ENCODE assay signal across 9 mouse cellular contexts in the genomic region with DNA sequence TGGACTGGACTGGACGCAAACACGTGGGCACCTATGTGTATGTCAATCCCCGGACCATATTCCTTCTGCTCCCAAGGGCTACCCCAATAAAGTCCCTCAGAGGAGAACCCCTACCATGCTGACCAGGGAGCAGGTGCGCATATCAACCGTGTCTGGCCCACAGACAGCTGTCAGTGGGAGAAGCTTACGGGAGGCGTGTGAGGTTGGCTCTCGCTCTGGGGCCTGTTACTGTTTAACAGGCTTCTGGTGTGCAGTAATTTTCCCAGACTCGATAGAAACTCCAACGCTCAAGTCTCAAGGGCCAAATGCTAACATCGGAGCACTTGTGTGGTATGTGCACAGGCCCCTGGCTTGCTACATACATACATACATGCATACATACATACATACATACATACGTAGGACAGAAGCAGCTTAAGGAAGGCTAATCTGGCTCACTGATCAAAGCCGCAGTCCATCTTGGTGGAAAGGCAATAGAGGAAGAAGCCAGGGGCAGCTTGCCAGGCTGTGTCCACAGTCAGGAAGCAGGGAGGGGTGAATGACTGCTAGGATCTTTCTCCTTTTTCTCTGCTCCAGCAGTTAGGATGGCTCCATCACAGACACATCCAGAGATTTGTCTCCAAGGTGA. TPM values are rescaled to one million over a fixed set of nuclear protein-coding genes. Genes with fewer than 3 reads are reported as not detected.
A peak's percentile ranks its signal among the peaks of the same experiment; 100 is the strongest.
DNase-seq lines count a peak whose midpoint lies in the region; ATAC-seq and TF ChIP-seq lines count a peak whose summit lies in the region.
"Had no signal": no experiment of that assay in that cellular context is flagged by ENCODE, and none has a peak within 500 bp of the region (broad histone marks: within the 10 kb centered on the region; RNA-seq: fewer than 3 reads in every experiment).

No protein-coding gene starts in this region.

- peaks cover 27% of the 10 kb centered on the region for H3K4me1 ChIP-seq in kidney, postnatal 0 days (replicated peaks; ENCODE audit: insufficient read depth, low read length)
- peaks cover 97% of the 10 kb centered on the region for H3K4me1 ChIP-seq in megakaryocyte, embryonic 14.5 days
- peaks cover 14% of the 10 kb centered on the region for H3K4me1 ChIP-seq in thymus, adult 2 months (replicated peaks; ENCODE audit: control insufficient read depth, insufficient read depth, low read length)
- H3K4me1 ChIP-seq: embryonic facial prominence, embryonic 12.5 days had no signal

- no peak overlapping the region for H3K9ac ChIP-seq in kidney, postnatal 0 days (ENCODE audit: low read depth, low read length)
- H3K9ac ChIP-seq: embryonic facial prominence, embryonic 12.5 days had no signal

- intact Hi-C loops in gastrocnemius, adult 2 months (cut with DNase I), result no loop called here
- intact Hi-C loops in left cerebral cortex, adult 2 months (cut with DNase I), result no loop called here

- no peaks in the 10 kb centered on the region for H3K27me3 ChIP-seq in kidney, postnatal 0 days (ENCODE audit: insufficient read depth, low read length)
- H3K27me3 ChIP-seq in megakaryocyte, embryonic 14.5 days (replicated peaks), result no peaks in the 10 kb centered on the region
- no peaks in the 10 kb centered on the region for H3K27me3 ChIP-seq in thymus, adult 2 months (ENCODE audit: control insufficient read depth, insufficient read depth, low read length)
- H3K27me3 ChIP-seq: embryonic facial prominence, embryonic 12.5 days had no signal

- 54% methylated on average over 13 of the region's 13 CpGs for WGBS in kidney, postnatal 0 days
- 89% methylated on average over 13 of the region's 13 CpGs for WGBS in thymus, adult 2 months

- H3K36me3 ChIP-seq in kidney, postnatal 0 days (ENCODE audit: insufficient read depth, low read length), result no peaks in the 10 kb centered on the region
- H3K36me3 ChIP-seq in megakaryocyte, embryonic 14.5 days (replicated peaks; ENCODE audit: low read length), result peaks cover 82% of the 10 kb centered on the region
- H3K36me3 ChIP-seq in thymus, adult 2 months (ENCODE audit: control insufficient read depth, insufficient read depth, low read length), result no peaks in the 10 kb centered on the region
- H3K36me3 ChIP-seq: embryonic facial prominence, embryonic 12.5 days had no signal

- no peak overlapping the region for H3K4me3 ChIP-seq in gastrocnemius, adult 2 months
- H3K4me3 ChIP-seq in kidney, postnatal 0 days (replicated peaks; ENCODE audit: low read depth, low read length), result no peak overlapping the region
- H3K4me3 ChIP-seq in megakaryocyte, embryonic 14.5 days (replicated peaks), result peak overlapping the region; percentile 38
- no peak overlapping the region for H3K4me3 ChIP-seq in left cerebral cortex, adult 2 months
- no peak overlapping the region for H3K4me3 ChIP-seq in thymus, adult 2 months (ENCODE audit: control insufficient read depth, insufficient read depth, low read length)
- H3K4me3 ChIP-seq: embryonic facial prominence, embryonic 12.5 days had no signal

- peak overlapping the region; percentile 4; the same call in 1 of the 2 replicates for H3K27ac ChIP-seq in gastrocnemius, adult 2 months
- peak overlapping the region; percentile 64 for H3K27ac ChIP-seq in kidney, postnatal 0 days
- H3K27ac ChIP-seq in left cerebral cortex, adult 2 months, result no peak overlapping the region
- no peak overlapping the region for H3K27ac ChIP-seq in thymus, adult 2 months (ENCODE audit: control insufficient read depth, insufficient read depth, low read length)
- H3K27ac ChIP-seq: embryonic facial prominence, embryonic 12.5 days had no signal

- no peak for TF ChIP-seq POLR2A in thymus, adult 2 months (IDR thresholded peaks at IDR 0.05; ENCODE audit: control insufficient read depth, extremely low read depth, insufficient read depth, low read length, poor library complexity)

- H3K9me3 ChIP-seq in kidney, postnatal 0 days (replicated peaks; ENCODE audit: low read length), result no peaks in the 10 kb centered on the region
- H3K9me3 ChIP-seq in megakaryocyte, embryonic 14.5 days, result no peaks in the 10 kb centered on the region
- H3K9me3 ChIP-seq: embryonic facial prominence, embryonic 12.5 days had no signal

- peak; percentile 74 for DNase-seq in gastrocnemius, adult 2 months
- no peak for DNase-seq in gastrocnemius, postnatal 25 days
- DNase-seq in retina, adult 2 months (ENCODE audit: low read depth, low spot score), result peak; percentile 42
- no peak for DNase-seq in retina, embryonic 14.5 days (ENCODE audit: low spot score)
- DNase-seq in kidney, postnatal 0 days (ENCODE audit: low spot score), result peak; percentile 55
- no peak for DNase-seq in left cerebral cortex, adult 2 months (ENCODE audit: extremely low spot score in 1 of 2, low spot score in 2 of 2)
- no peak for DNase-seq in thymus, adult 2 months

- no peak for ATAC-seq in kidney, postnatal 0 days (replicated peaks; ENCODE audit: low FRiP score, low read depth)

- no peak for TF ChIP-seq CTCF in gastrocnemius, adult 2 months (IDR thresholded peaks at IDR 0.05)
- TF ChIP-seq CTCF in kidney, postnatal 0 days (IDR thresholded peaks at IDR 0.05; ENCODE audit: low read depth), result no peak
- no peak for TF ChIP-seq CTCF in left cerebral cortex, adult 2 months (IDR thresholded peaks at IDR 0.05)
- TF ChIP-seq CTCF in thymus, adult 2 months (IDR thresholded peaks at IDR 0.05; ENCODE audit: borderline replicate concordance, control insufficient read depth, extremely low read depth, insufficient read depth, low read length, poor library complexity), result no peak

- no peak overlapping the region for H3K4me2 ChIP-seq in kidney, postnatal 0 days (ENCODE audit: low read length)
- H3K4me2 ChIP-seq: embryonic facial prominence, embryonic 12.5 days had no signal

RNA-seq across cellular contexts. Expression of gene Scarb1, which starts 27.8 kb away (rescaled TPM):
- 10 to 100 TPM; 11.8 to 16.9 TPM for total RNA-seq in gastrocnemius, adult 2 months (2021)
- 10 to 100 TPM; 11.7 to 25.2 TPM for total RNA-seq in gastrocnemius, postnatal 25 days (2021)
- polyA plus RNA-seq in kidney, postnatal 0 days (2015; fragmentation: Nextera tagmentation; extraction: Ambion mirVana), result 49.0 and 51.3 TPM in 2 replicates
- polyA plus RNA-seq in megakaryocyte, embryonic 14.5 days (2012; ENCODE audit: insufficient read depth, low replicate concordance), result 138 and 186 TPM in 2 replicates
- 10 to 100 TPM; 24.4 to 29.6 TPM for total RNA-seq in left cerebral cortex, adult 2 months (2021)
- 75.3 and 80.7 TPM in 2 replicates for polyA plus RNA-seq in thymus, adult 2 months (2012; rRNA removed)

Comparison
In these comparisons a context has a peak if more than half of its experiments do, and no peak if none do; other contexts are left out.
1. DNase-seq: peak in gastrocnemius, adult 2 months (single experiment), retina, adult 2 months (single experiment) and kidney, postnatal 0 days (single experiment); none in gastrocnemius, postnatal 25 days (single experiment), retina, embryonic 14.5 days (single experiment), left cerebral cortex, adult 2 months (0 of 2) and thymus, adult 2 months (single experiment).
2. H3K27ac ChIP-seq: peak in gastrocnemius, adult 2 months (single experiment) and kidney, postnatal 0 days (single experiment); none in left cerebral cortex, adult 2 months (single experiment) and thymus, adult 2 months (single experiment).